Mouse (Mus musculus): ENCODE data around the gene Bend7. TPM values are rescaled to one million over a fixed set of nuclear protein-coding genes. Genes with fewer than 3 reads are reported as not detected.

Gene Bend7
- polyA plus RNA-seq, 1 experiment, result 6.1 TPM

GRCm38 (mm10) chr2:4782809-4783641, 65.4 kb downstream of the Bend7 start:
- TF ChIP-seq POLR2A (IDR thresholded peaks at IDR 0.05; ENCODE audit: borderline replicate concordance, extremely low read depth, insufficient read depth, insufficient read length, poor library complexity, severe bottlenecking) (no peak), CTCF (IDR thresholded peaks at IDR 0.05; ENCODE audit: borderline replicate concordance, extremely low read depth, insufficient read depth, insufficient read length) (no peak)
- peak; percentile 25 for DNase-seq (ENCODE audit: low read depth)

- no peak for TF ChIP-seq POLR2A (IDR thresholded peaks at IDR 0.05; ENCODE audit: borderline replicate concordance, extremely low read depth, insufficient read depth, insufficient read length, poor library complexity, severe bottlenecking)
- no peak for TF ChIP-seq CTCF (IDR thresholded peaks at IDR 0.05; ENCODE audit: borderline replicate concordance, extremely low read depth, insufficient read depth, insufficient read length)
- DNase-seq (ENCODE audit: low read depth), result no peak
Measured at GRCm38 (mm10) chr2:4784012-4784411, 66.4 kb downstream of the Bend7 start.

GRCm38 (mm10) chr2:4785016-4785415, 67.4 kb downstream of the Bend7 start:
- TF ChIP-seq POLR2A (IDR thresholded peaks at IDR 0.05; ENCODE audit: borderline replicate concordance, extremely low read depth, insufficient read depth, insufficient read length, poor library complexity, severe bottlenecking) (no peak), CTCF (IDR thresholded peaks at IDR 0.05; ENCODE audit: borderline replicate concordance, extremely low read depth, insufficient read depth, insufficient read length) (no peak)
- no peak for DNase-seq (ENCODE audit: low read depth)

GRCm38 (mm10) chr2:4787223-4787622, 69.6 kb downstream of the Bend7 start:
- DNase-seq (ENCODE audit: low read depth), result peak; percentile 26
- TF ChIP-seq CTCF (IDR thresholded peaks at IDR 0.05; ENCODE audit: borderline replicate concordance, extremely low read depth, insufficient read depth, insufficient read length) (no peak), POLR2A (IDR thresholded peaks at IDR 0.05; ENCODE audit: borderline replicate concordance, extremely low read depth, insufficient read depth, insufficient read length, poor library complexity, severe bottlenecking) (no peak)

- no peak for TF ChIP-seq CTCF (IDR thresholded peaks at IDR 0.05; ENCODE audit: borderline replicate concordance, extremely low read depth, insufficient read depth, insufficient read length)
- no peak for TF ChIP-seq POLR2A (IDR thresholded peaks at IDR 0.05; ENCODE audit: borderline replicate concordance, extremely low read depth, insufficient read depth, insufficient read length, poor library complexity, severe bottlenecking)
- no peak for DNase-seq (ENCODE audit: low read depth)
Measured at GRCm38 (mm10) chr2:4791646-4792045, 74.0 kb downstream of the Bend7 start.

GRCm38 (mm10) chr2:4792554-4792953, 74.9 kb downstream of the Bend7 start:
- no peak for DNase-seq (ENCODE audit: low read depth)
- TF ChIP-seq CTCF (IDR thresholded peaks at IDR 0.05; ENCODE audit: borderline replicate concordance, extremely low read depth, insufficient read depth, insufficient read length), result no peak
- no peak for TF ChIP-seq POLR2A (IDR thresholded peaks at IDR 0.05; ENCODE audit: borderline replicate concordance, extremely low read depth, insufficient read depth, insufficient read length, poor library complexity, severe bottlenecking)

GRCm38 (mm10) chr2:4802395-4803176, 85.0 kb downstream of the Bend7 start:
- peak; percentile 65 for DNase-seq (ENCODE audit: low read depth)
- TF ChIP-seq CTCF (IDR thresholded peaks at IDR 0.05; ENCODE audit: borderline replicate concordance, extremely low read depth, insufficient read depth, insufficient read length) (no peak), POLR2A (IDR thresholded peaks at IDR 0.05; ENCODE audit: borderline replicate concordance, extremely low read depth, insufficient read depth, insufficient read length, poor library complexity, severe bottlenecking) (no peak)

- TF ChIP-seq POLR2A (IDR thresholded peaks at IDR 0.05; ENCODE audit: borderline replicate concordance, extremely low read depth, insufficient read depth, insufficient read length, poor library complexity, severe bottlenecking), result no peak
- no peak for TF ChIP-seq CTCF (IDR thresholded peaks at IDR 0.05; ENCODE audit: borderline replicate concordance, extremely low read depth, insufficient read depth, insufficient read length)
- DNase-seq (ENCODE audit: low read depth), result no peak
Measured at GRCm38 (mm10) chr2:4816308-4816707, 98.7 kb downstream of the Bend7 start.

GRCm38 (mm10) chr2:4817678-4818077, 100.0 kb downstream of the Bend7 start:
- TF ChIP-seq CTCF (IDR thresholded peaks at IDR 0.05; ENCODE audit: borderline replicate concordance, extremely low read depth, insufficient read depth, insufficient read length) (no peak), POLR2A (IDR thresholded peaks at IDR 0.05; ENCODE audit: borderline replicate concordance, extremely low read depth, insufficient read depth, insufficient read length, poor library complexity, severe bottlenecking) (no peak)
- no peak for DNase-seq (ENCODE audit: low read depth)

- TF ChIP-seq POLR2A (IDR thresholded peaks at IDR 0.05; ENCODE audit: borderline replicate concordance, extremely low read depth, insufficient read depth, insufficient read length, poor library complexity, severe bottlenecking), result no peak
- TF ChIP-seq CTCF (IDR thresholded peaks at IDR 0.05; ENCODE audit: borderline replicate concordance, extremely low read depth, insufficient read depth, insufficient read length), result no peak
- no peak for DNase-seq (ENCODE audit: low read depth)
Measured at GRCm38 (mm10) chr2:4820230-4820629, 102.6 kb downstream of the Bend7 start.

GRCm38 (mm10) chr2:4824067-4824466, 106.4 kb downstream of the Bend7 start:
- TF ChIP-seq CTCF (IDR thresholded peaks at IDR 0.05; ENCODE audit: borderline replicate concordance, extremely low read depth, insufficient read depth, insufficient read length) (no peak), POLR2A (IDR thresholded peaks at IDR 0.05; ENCODE audit: borderline replicate concordance, extremely low read depth, insufficient read depth, insufficient read length, poor library complexity, severe bottlenecking) (no peak)
- DNase-seq (ENCODE audit: low read depth), result no peak

Measured in brain, embryonic 14.5 days (tissue).